Mouse (Mus musculus) embryonic fibroblast, embryonic 13.5 days (primary cell): Measurements from ENCODE around the gene Spata13. TPM values are rescaled to one million over a fixed set of nuclear protein-coding genes. Genes with fewer than 3 reads are reported as not detected.
A peak's percentile ranks its signal among the peaks of the same experiment; 100 is the strongest.

ENCODE experiments used
- H3K27ac ChIP-seq: 2 replicates; pipeline ENCODE4 v1.5.1; 2012; ENCODE audit warnings: low read length, control low read depth, inconsistent platforms; ENCODE audit not compliant: insufficient read depth
- H3K4me1 ChIP-seq: 2 replicates; pipeline ENCODE4 v1.6.1; 2011; ENCODE audit warnings: low read length; ENCODE audit not compliant: control insufficient read depth, insufficient read depth
- H3K4me3 ChIP-seq: 2 replicates; pipeline ENCODE4 v1.5.1; 2011; ENCODE audit warnings: mild to moderate bottlenecking, control low read depth, low read length; ENCODE audit not compliant: insufficient read depth
- CTCF ChIP-seq: IDR thresholded peaks from 2 replicates; pipeline ENCODE4 v1.5.1; 2011; ENCODE audit warnings: mild to moderate bottlenecking, control low read depth, low read length, moderate library complexity, borderline replicate concordance; ENCODE audit not compliant: insufficient read depth
- POLR2A ChIP-seq: IDR thresholded peaks from 2 replicates; pipeline ENCODE4 v1.6.1; 2011; ENCODE audit warnings: low read depth, mild to moderate bottlenecking, control low read depth, low read length, moderate library complexity
- polyA plus RNA-seq: library from polyadenylated mRNA; stranded (reverse); fragments of >200 nt; gene quantifications from 2 replicates; pipeline ENCODE4 v1.2.4, GENCODE M21; 2011; ENCODE audit warnings: low read depth; ENCODE audit not compliant: missing spikeins, insufficient read length

Gene Spata13
- polyA plus RNA-seq, 1 experiment: 11.1 TPM

DNA sequence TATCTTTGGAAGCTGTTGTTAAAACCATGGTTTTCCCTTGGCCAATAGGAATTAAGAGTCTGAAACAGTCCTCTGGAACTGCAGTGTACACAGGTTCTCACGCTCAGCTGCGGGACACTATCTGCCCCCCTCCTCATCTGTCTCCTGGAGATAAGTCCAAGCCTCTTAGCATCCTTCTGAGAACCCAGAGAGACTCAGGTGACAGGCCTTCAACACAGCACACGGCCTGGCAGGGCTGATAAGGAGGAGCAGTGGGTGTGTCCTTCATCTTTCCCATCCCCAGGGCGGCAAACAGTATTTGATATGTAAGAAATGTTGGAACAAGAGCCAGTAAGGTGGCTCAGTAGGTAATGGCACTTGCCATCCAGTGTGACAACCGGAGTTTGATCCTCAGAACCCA lies 20.2 kb downstream of the Spata13 start:
- Histone ChIP-seq H3K27ac (no peak overlapping the region), H3K4me1 (no peaks in the 10 kb centered on the region; the same call in 1 of the 2 replicates)
- no peak for TF ChIP-seq POLR2A
- no peak for TF ChIP-seq CTCF

DNA sequence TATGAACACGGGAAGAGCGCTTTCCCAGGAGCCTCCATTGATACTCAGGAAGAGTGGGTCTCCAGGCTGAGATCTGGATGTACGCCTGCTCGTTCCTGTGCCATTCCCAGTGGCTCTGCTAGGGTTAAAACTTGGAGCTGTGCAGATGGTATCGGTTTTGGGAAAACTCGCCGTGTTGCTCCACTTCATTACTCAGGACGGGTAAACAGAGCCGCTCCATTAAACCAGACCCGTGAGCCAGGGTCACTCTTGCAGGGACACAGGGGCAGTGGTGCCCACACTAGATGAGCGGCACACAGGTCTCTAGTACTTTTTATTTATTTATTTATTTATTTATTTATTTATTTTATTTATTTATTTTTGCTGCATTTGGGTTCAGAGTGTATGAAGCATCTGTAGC lies 20.9 kb downstream of the Spata13 start:
- H3K4me3 ChIP-seq: no peak overlapping the region
- H3K27ac ChIP-seq: no peak overlapping the region
- no peak for TF ChIP-seq CTCF
- no peak for TF ChIP-seq POLR2A
- H3K4me1 ChIP-seq: no peaks in the 10 kb centered on the region; the same call in 1 of the 2 replicates

More for the DNA sequence above, 20.2 kb downstream of the Spata13 start:
- no peak overlapping the region for H3K4me3 ChIP-seq

DNA sequence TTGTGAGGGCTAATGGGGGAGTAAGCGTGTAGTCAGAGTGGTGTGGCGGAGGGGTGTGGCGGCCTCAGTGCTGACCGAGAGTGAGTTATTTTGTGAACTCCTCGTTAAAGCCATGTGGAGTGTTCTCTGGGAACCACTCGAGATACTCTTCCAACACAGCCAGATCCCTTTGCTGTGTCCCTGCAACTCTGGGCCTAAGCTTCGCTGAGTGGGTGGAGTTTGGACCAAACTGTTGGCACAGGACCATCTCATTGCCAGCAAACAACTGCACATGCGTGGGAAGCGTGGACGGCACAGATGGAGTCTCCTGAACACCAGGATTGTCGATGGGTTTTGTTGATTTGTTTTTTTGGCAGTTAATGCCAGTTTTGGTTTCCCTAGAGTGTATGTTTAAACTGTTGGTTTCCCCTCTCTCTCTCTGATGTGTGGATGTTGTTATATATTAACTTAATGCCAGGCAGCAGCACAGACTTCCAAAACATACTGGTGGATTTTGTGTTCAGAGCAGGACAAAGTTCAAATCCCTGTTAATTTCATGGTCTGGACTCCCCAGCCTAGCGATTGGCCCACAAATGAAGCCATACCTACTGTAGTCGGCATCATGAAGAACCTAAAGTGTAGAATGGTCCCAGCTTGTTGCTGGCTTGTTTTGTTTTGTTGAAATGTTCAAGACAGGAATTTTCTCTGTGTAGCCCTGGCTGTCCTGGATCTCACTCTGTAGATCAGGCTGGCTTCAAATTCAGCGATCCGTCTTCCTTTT lies 22.3 kb downstream of the Spata13 start:
- no peak overlapping the region for H3K27ac ChIP-seq
- no peak for TF ChIP-seq POLR2A
- TF ChIP-seq CTCF: no peak
- no peaks in the 10 kb centered on the region; the same call in 1 of the 2 replicates for H3K4me1 ChIP-seq
- H3K4me3 ChIP-seq: no peak overlapping the region

DNA sequence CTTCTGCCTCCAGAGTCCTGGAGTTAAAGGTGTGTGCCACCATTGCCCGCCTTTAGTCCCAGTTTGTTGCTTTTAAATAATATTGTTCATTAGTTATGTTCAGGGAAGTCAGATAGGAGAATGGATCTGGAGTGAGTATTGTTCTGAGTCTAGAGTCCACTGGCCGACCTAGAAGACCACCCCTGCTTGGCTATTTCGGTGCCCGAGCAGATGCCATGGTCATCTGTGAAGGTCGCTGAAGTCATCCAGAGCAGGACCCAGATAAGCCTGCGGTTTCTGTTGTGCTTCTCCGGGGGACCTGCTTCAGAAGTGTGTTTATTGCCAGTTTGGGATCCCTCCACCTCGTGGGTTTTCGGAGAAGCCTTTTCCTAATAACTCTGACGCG lies 22.9 kb downstream of the Spata13 start:
- Histone ChIP-seq H3K27ac (no peak overlapping the region), H3K4me1 (no peaks in the 10 kb centered on the region; the same call in 1 of the 2 replicates), H3K4me3 (no peak overlapping the region)
- no peak for TF ChIP-seq POLR2A
- TF ChIP-seq CTCF: no peak

- TF ChIP-seq CTCF (no peak), POLR2A (no peak)
- Histone ChIP-seq H3K4me3 (no peak overlapping the region), H3K27ac (peak overlapping the region; percentile 64; the same call in 1 of the 2 replicates), H3K4me1 (no peaks in the 10 kb centered on the region; the same call in 1 of the 2 replicates)
Measured at GRCm38 (mm10) chr14:60657891-60658290, 24.1 kb downstream of the Spata13 start.

GRCm38 (mm10) chr14:60659498-60659897 lies 25.7 kb downstream of the Spata13 start:
- H3K4me1 ChIP-seq: no peaks in the 10 kb centered on the region; the same call in 1 of the 2 replicates
- no peak overlapping the region for H3K4me3 ChIP-seq
- H3K27ac ChIP-seq: no peak overlapping the region
- no peak for TF ChIP-seq POLR2A
- no peak for TF ChIP-seq CTCF

DNA sequence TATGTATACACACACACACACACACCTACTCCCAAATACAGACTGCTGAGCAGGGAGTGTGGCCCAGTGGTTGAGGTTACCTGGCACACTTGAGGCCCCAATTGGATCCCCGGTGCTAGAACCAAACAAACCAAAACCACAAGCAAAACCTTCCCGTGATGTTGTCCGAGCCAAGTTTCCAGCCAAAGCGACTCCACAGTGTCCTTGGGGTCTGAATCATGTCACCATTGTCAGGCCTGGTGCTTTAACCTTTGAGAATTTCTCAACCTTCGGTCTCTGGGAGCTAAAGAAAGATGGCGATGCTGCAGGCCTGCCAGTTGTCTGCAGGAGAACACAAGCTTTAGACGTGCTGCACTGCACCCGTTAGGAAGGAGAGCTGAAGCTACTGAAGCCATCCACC lies 26.8 kb downstream of the Spata13 start:
- no peak for TF ChIP-seq POLR2A
- TF ChIP-seq CTCF: no peak
- Histone ChIP-seq H3K27ac (no peak overlapping the region), H3K4me3 (no peak overlapping the region), H3K4me1 (no peaks in the 10 kb centered on the region; the same call in 1 of the 2 replicates)

- H3K27ac ChIP-seq: no peak overlapping the region
- no peak overlapping the region for H3K4me3 ChIP-seq
- TF ChIP-seq CTCF: no peak
- no peak for TF ChIP-seq POLR2A
- H3K4me1 ChIP-seq: peaks cover 2% of the 10 kb centered on the region
Measured at GRCm38 (mm10) chr14:60661281-60661680, 27.5 kb downstream of the Spata13 start.

DNA sequence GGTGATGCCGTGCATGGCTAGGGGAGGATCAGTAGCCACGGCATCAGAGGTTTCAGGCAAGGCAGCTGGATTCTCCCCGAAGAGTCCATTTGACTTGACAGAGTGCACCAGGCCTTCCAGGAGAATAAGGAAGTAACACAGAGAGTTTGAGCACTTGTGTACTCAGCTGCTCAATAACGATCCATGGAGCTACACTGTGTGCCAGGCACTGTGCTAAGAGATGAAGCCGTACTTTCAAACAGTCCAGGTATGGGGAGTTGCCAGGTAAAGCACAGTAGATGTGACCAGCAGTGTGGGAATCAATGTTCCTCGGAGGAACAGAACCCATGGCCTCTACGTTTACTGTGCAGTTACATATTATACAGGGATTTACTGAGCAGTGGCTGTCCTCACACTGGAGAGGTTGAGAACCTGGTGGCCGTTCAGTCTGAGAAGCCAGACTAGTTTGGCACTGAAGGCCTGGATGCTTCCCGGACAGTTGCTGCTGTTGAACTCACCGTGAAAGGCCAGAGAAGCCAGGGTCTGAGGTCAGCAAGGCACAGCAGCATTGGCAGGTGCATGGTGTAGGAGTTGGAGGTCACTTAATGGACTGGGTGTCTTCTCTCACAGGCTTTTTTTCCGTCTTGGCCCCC lies 29.6 kb downstream of the Spata13 start:
- Histone ChIP-seq H3K27ac (no peak overlapping the region), H3K4me1 (peaks cover 5% of the 10 kb centered on the region; the same call in 1 of the 2 replicates), H3K4me3 (no peak overlapping the region)
- no peak for TF ChIP-seq CTCF
- TF ChIP-seq POLR2A: no peak

DNA sequence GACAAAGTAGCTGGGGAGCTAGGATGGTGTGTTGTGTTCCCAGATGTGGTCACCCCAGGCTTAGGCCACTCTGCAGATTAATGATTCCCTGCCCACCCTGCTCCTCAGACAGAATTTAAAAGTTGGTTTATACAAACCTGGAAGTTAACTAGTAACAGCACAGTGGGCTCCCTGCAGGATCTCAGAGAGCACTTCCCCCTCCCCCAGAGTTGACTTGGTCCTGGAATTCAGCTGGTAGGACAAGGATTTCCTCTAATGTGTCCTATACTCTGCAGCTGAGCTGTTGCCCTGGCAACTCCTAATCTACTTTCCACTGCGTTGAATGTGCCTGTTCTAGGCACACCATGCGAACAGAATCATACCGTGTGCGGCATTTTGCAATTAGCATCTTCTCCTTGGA lies 30.8 kb downstream of the Spata13 start:
- peaks cover 5% of the 10 kb centered on the region; the same call in 1 of the 2 replicates for H3K4me1 ChIP-seq
- TF ChIP-seq CTCF (no peak), POLR2A (no peak)
- no peak overlapping the region for H3K27ac ChIP-seq
- H3K4me3 ChIP-seq: no peak overlapping the region
